ENCODE assay signal across 21 mouse cellular contexts in genomic region chr12:74230808-74231207, GRCm38 (mm10).
A peak's percentile ranks its signal among the peaks of the same experiment; 100 is the strongest.
DNase-seq lines count a peak whose midpoint lies in the region; ATAC-seq and TF ChIP-seq lines count a peak whose summit lies in the region.
"Had no signal": no experiment of that assay in that cellular context is flagged by ENCODE, and none has a peak within 500 bp of the region (broad histone marks: within the 10 kb centered on the region; RNA-seq: fewer than 3 reads in every experiment).

No protein-coding gene starts in this region.

- no peaks in the 10 kb centered on the region for H3K36me3 ChIP-seq in hindbrain, postnatal 0 days (ENCODE audit: insufficient read depth, low read length)
- H3K36me3 ChIP-seq in hindbrain, embryonic 13.5 days: no peaks in the 10 kb centered on the region
- H3K36me3 ChIP-seq: embryonic facial prominence, embryonic 15.5 days; G1E; liver, embryonic 13.5 days; midbrain, embryonic 10.5 days had no signal

- ATAC-seq in hindbrain, postnatal 0 days: no peak
- ATAC-seq in hindbrain, embryonic 13.5 days (ENCODE audit: low FRiP score): no peak
- ATAC-seq in CD4-positive, CD25-positive, alpha-beta regulatory T cell, adult 4 months: no peak
- no peak for ATAC-seq in megakaryocyte-erythroid progenitor cell, adult 5-6 weeks (replicated peaks; ENCODE audit: low FRiP score, low TSS enrichment, poor library complexity, severe bottlenecking)
- ATAC-seq: forebrain, embryonic 13.5 days; lung, postnatal 0 days had no signal

- intact Hi-C loops in left cerebral cortex, postnatal 36 days (cut with DNase I): loop anchor here (5.0 kb wide), 1 partner anchor 51 kb away; no protein-coding TSS in a partner anchor

- TF ChIP-seq POLR2A in brain, embryonic 14.5 days (IDR thresholded peaks at IDR 0.05; ENCODE audit: borderline replicate concordance, extremely low read depth, insufficient read depth, insufficient read length, poor library complexity, severe bottlenecking): no peak

- peak; percentile 10 for DNase-seq in hindbrain, postnatal 0 days (ENCODE audit: low spot score)
- peak; percentile 36 for DNase-seq in brain, embryonic 14.5 days (ENCODE audit: low read depth)
- peak; percentile 47 to 60 for DNase-seq in frontal cortex, postnatal 36 days (ENCODE audit: low spot score in 2 of 2)
- DNase-seq in left cerebral cortex, postnatal 36 days (ENCODE audit: low spot score in 2 of 2): peak; percentile 30 to 43
- no peak for DNase-seq in cerebellum, postnatal 4 days (ENCODE audit: low spot score in 2 of 2)
- DNase-seq: adrenal gland, postnatal 10 days; cerebellum, adult 9-11 months; gastrocnemius, postnatal 36 days; heart, postnatal 4 days; kidney, adult 8-10 months; liver, embryonic 13.5 days had no signal

- 71% methylated on average over 10 of the region's 10 CpGs for WGBS in hindbrain, postnatal 0 days
- 81% methylated on average over 10 of the region's 10 CpGs for WGBS in hindbrain, embryonic 13.5 days

- TF ChIP-seq CTCF in hindbrain, postnatal 0 days (IDR thresholded peaks at IDR 0.05; ENCODE audit: low read depth): no peak
- TF ChIP-seq CTCF in brain, embryonic 14.5 days (IDR thresholded peaks at IDR 0.05; ENCODE audit: borderline replicate concordance, extremely low read depth, insufficient read depth, insufficient read length): no peak

- no peaks in the 10 kb centered on the region for H3K4me1 ChIP-seq in hindbrain, postnatal 0 days (ENCODE audit: insufficient read depth, low read length)
- no peaks in the 10 kb centered on the region for H3K4me1 ChIP-seq in hindbrain, embryonic 13.5 days (replicated peaks)
- H3K4me1 ChIP-seq: embryonic facial prominence, embryonic 15.5 days; forebrain, embryonic 13.5 days; liver, embryonic 13.5 days; midbrain, embryonic 10.5 days had no signal

- no peak overlapping the region for H3K4me3 ChIP-seq in hindbrain, postnatal 0 days (ENCODE audit: low read length)
- H3K4me3 ChIP-seq in hindbrain, embryonic 13.5 days: no peak overlapping the region
- H3K4me3 ChIP-seq: embryonic facial prominence, embryonic 15.5 days; forebrain, embryonic 13.5 days; liver, embryonic 13.5 days; midbrain, embryonic 10.5 days; myocyte had no signal

- no peak overlapping the region for H3K9ac ChIP-seq in hindbrain, postnatal 0 days (replicated peaks; ENCODE audit: low read length)
- no peak overlapping the region for H3K9ac ChIP-seq in hindbrain, embryonic 13.5 days
- H3K9ac ChIP-seq: embryonic facial prominence, embryonic 15.5 days; forebrain, embryonic 13.5 days; liver, embryonic 13.5 days had no signal

- no peaks in the 10 kb centered on the region for H3K9me3 ChIP-seq in hindbrain, postnatal 0 days (ENCODE audit: low read length)
- H3K9me3 ChIP-seq in hindbrain, embryonic 13.5 days: no peaks in the 10 kb centered on the region
- H3K9me3 ChIP-seq: embryonic facial prominence, embryonic 15.5 days; forebrain, embryonic 13.5 days; liver, embryonic 13.5 days; midbrain, embryonic 10.5 days had no signal

- H3K4me2 ChIP-seq in hindbrain, postnatal 0 days (ENCODE audit: low read depth, low read length): no peak overlapping the region
- H3K4me2 ChIP-seq in hindbrain, embryonic 13.5 days: no peak overlapping the region
- H3K4me2 ChIP-seq: embryonic facial prominence, embryonic 15.5 days; forebrain, embryonic 13.5 days; heart, embryonic 11.5 days; liver, embryonic 13.5 days had no signal

- no peaks in the 10 kb centered on the region for H3K27me3 ChIP-seq in hindbrain, postnatal 0 days (ENCODE audit: insufficient read depth, low read length)
- H3K27me3 ChIP-seq in hindbrain, embryonic 13.5 days: no peaks in the 10 kb centered on the region
- H3K27me3 ChIP-seq: embryonic facial prominence, embryonic 15.5 days; forebrain, embryonic 13.5 days; liver, embryonic 13.5 days had no signal

- peak overlapping the region; percentile 32; the same call in 1 of the 2 replicates for H3K27ac ChIP-seq in hindbrain, postnatal 0 days
- no peak overlapping the region for H3K27ac ChIP-seq in hindbrain, embryonic 13.5 days
- H3K27ac ChIP-seq: embryonic facial prominence, embryonic 15.5 days; forebrain, embryonic 13.5 days; liver, embryonic 13.5 days; midbrain, embryonic 10.5 days had no signal

Comparison
In these comparisons a context has a peak if more than half of its experiments do, and no peak if none do; other contexts are left out.
1. DNase-seq: peak in hindbrain, postnatal 0 days (single experiment), brain, embryonic 14.5 days (single experiment), frontal cortex, postnatal 36 days (2 of 2) and left cerebral cortex, postnatal 36 days (2 of 2); none in cerebellum, postnatal 4 days (0 of 2).